Mouse (Mus musculus) neural tube, embryonic 12.5 days (tissue): ENCODE measurements around the gene Slc1a3. TPM values are rescaled to one million over a fixed set of nuclear protein-coding genes. Genes with fewer than 3 reads are reported as not detected.

ENCODE experiments used
- ATAC-seq: fragments of 200-750 bp; cut with Nextera tagmentation; 2 replicates; pipeline ENCODE4 v1.8.0; 2017; ENCODE audit warnings: low read depth, mild to moderate bottlenecking, moderate TSS enrichment, moderate library complexity; ENCODE audit not compliant: low FRiP score
- H3K27ac ChIP-seq: fragments of 300-500 bp; sonication (generic); 2 replicates; pipeline ENCODE4 v1.5.1; 2016
- H3K27me3 ChIP-seq: fragments of 300-500 bp; sonication (generic); replicated peaks from 2 replicates; pipeline ENCODE4 v1.6.1; 2016; ENCODE audit warnings: mild to moderate bottlenecking
- H3K36me3 ChIP-seq: fragments of 300-500 bp; sonication (generic); 2 replicates; pipeline ENCODE4 v1.6.1; 2016; ENCODE audit warnings: mild to moderate bottlenecking
- H3K4me1 ChIP-seq: fragments of 300-500 bp; sonication (generic); 2 replicates; pipeline ENCODE4 v1.6.1; 2016
- H3K4me2 ChIP-seq: fragments of 300-500 bp; sonication (generic); replicated peaks from 2 replicates; pipeline ENCODE4 v1.6.1; 2016; ENCODE audit warnings: mild to moderate bottlenecking
- H3K4me3 ChIP-seq: fragments of 300-500 bp; sonication (generic); 2 replicates; pipeline ENCODE4 v1.5.1; 2016
- H3K9ac ChIP-seq: fragments of 300-500 bp; sonication (generic); 2 replicates; pipeline ENCODE4 v1.6.1; 2016; ENCODE audit warnings: mild to moderate bottlenecking
- H3K9me3 ChIP-seq: fragments of 300-500 bp; sonication (generic); 2 replicates; pipeline ENCODE4 v1.6.1; 2016; ENCODE audit warnings: mild to moderate bottlenecking
- WGBS: fragments of 180-500 bp; shearing (Covaris S2); methylation state at CpG from one replicate; pipeline ENCODE4 v1.1.7; 2016; 5-methylcytosine and 5-hydroxymethylcytosine counted together
- polyA plus RNA-seq: library from polyadenylated mRNA; unstranded; fragments of >200 nt; fragmentation: Nextera tagmentation; extraction: Ambion mirVana; gene quantifications from 2 replicates; pipeline ENCODE4 v1.2.1, GENCODE M21; 2016

Gene Slc1a3
- polyA plus RNA-seq, 1 experiment from 2014 or later, result 85.3 TPM

- Histone ChIP-seq H3K9ac (no peak overlapping the region), H3K27me3 (no peaks in the 10 kb centered on the region), H3K4me1 (peaks cover 5% of the 10 kb centered on the region; the same call in 1 of the 2 replicates), H3K4me2 (no peak overlapping the region), H3K9me3 (no peaks in the 10 kb centered on the region), H3K4me3 (no peak overlapping the region), H3K36me3 (peaks cover 16% of the 10 kb centered on the region; the same call in 1 of the 2 replicates), H3K27ac (no peak overlapping the region)
- WGBS, result 71% methylated on average over 2 of the region's 2 CpGs
- ATAC-seq, result no peak
Observed at GRCm38 (mm10) chr15:8639856-8640255, 70.7 kb downstream of the Slc1a3 start.

GRCm38 (mm10) chr15:8638568-8639325 lies 71.8 kb downstream of the Slc1a3 start:
- Histone ChIP-seq H3K4me1 (no peaks in the 10 kb centered on the region), H3K36me3 (peaks cover 16% of the 10 kb centered on the region; the same call in 1 of the 2 replicates), H3K4me3 (no peak overlapping the region), H3K9me3 (no peaks in the 10 kb centered on the region), H3K27me3 (no peaks in the 10 kb centered on the region), H3K9ac (no peak overlapping the region), H3K4me2 (no peak overlapping the region), H3K27ac (no peak overlapping the region)
- 89% methylated on average over 15 of the region's 15 CpGs for WGBS
- ATAC-seq, result no peak

GRCm38 (mm10) chr15:8637283-8637682 lies 73.3 kb downstream of the Slc1a3 start:
- Histone ChIP-seq H3K9ac (no peak overlapping the region), H3K9me3 (no peaks in the 10 kb centered on the region), H3K4me1 (peaks cover 4% of the 10 kb centered on the region; the same call in 1 of the 2 replicates), H3K4me2 (no peak overlapping the region), H3K36me3 (peaks cover 13% of the 10 kb centered on the region; the same call in 1 of the 2 replicates), H3K27me3 (no peaks in the 10 kb centered on the region), H3K4me3 (no peak overlapping the region), H3K27ac (no peak overlapping the region)
- no peak for ATAC-seq
- WGBS, result 86% methylated on average over 2 of the region's 2 CpGs

- Histone ChIP-seq H3K4me3 (no peak overlapping the region), H3K27me3 (no peaks in the 10 kb centered on the region), H3K4me2 (no peak overlapping the region), H3K4me1 (peaks cover 9% of the 10 kb centered on the region; the same call in 1 of the 2 replicates), H3K9ac (no peak overlapping the region), H3K36me3 (peaks cover 9% of the 10 kb centered on the region; the same call in 1 of the 2 replicates), H3K27ac (no peak overlapping the region), H3K9me3 (no peaks in the 10 kb centered on the region)
- ATAC-seq, result no peak
- WGBS, result 93% methylated on average over 15 of the region's 15 CpGs
Observed at GRCm38 (mm10) chr15:8635974-8636373, 74.6 kb downstream of the Slc1a3 start.

- H3K4me1 ChIP-seq, result peaks cover 9% of the 10 kb centered on the region; the same call in 1 of the 2 replicates
- ATAC-seq, result no peak
- 93% methylated on average over 4 of the region's 4 CpGs for WGBS
- peaks cover 9% of the 10 kb centered on the region; the same call in 1 of the 2 replicates for H3K36me3 ChIP-seq
- H3K27me3 ChIP-seq, result no peaks in the 10 kb centered on the region
- H3K9me3 ChIP-seq, result no peaks in the 10 kb centered on the region
- no peak overlapping the region for H3K4me3 ChIP-seq
- no peak overlapping the region for H3K27ac ChIP-seq
- no peak overlapping the region for H3K9ac ChIP-seq
- no peak overlapping the region for H3K4me2 ChIP-seq
Observed at GRCm38 (mm10) chr15:8634807-8635206, 75.8 kb downstream of the Slc1a3 start.

GRCm38 (mm10) chr15:8634355-8634754 lies 76.2 kb downstream of the Slc1a3 start:
- H3K4me2 ChIP-seq, result no peak overlapping the region
- H3K9me3 ChIP-seq, result no peaks in the 10 kb centered on the region
- H3K4me3 ChIP-seq, result no peak overlapping the region
- no peak overlapping the region for H3K27ac ChIP-seq
- WGBS, result 73% methylated on average over 3 of the region's 3 CpGs
- peaks cover 9% of the 10 kb centered on the region; the same call in 1 of the 2 replicates for H3K4me1 ChIP-seq
- H3K36me3 ChIP-seq, result peaks cover 9% of the 10 kb centered on the region; the same call in 1 of the 2 replicates
- no peak for ATAC-seq
- no peaks in the 10 kb centered on the region for H3K27me3 ChIP-seq
- H3K9ac ChIP-seq, result no peak overlapping the region

- H3K9ac ChIP-seq, result no peak overlapping the region
- H3K36me3 ChIP-seq, result peaks cover 4% of the 10 kb centered on the region; the same call in 1 of the 2 replicates
- H3K4me1 ChIP-seq, result peaks cover 9% of the 10 kb centered on the region; the same call in 1 of the 2 replicates
- no peak overlapping the region for H3K4me2 ChIP-seq
- ATAC-seq, result no peak
- no peak overlapping the region for H3K4me3 ChIP-seq
- no peaks in the 10 kb centered on the region for H3K9me3 ChIP-seq
- H3K27me3 ChIP-seq, result no peaks in the 10 kb centered on the region
- no peak overlapping the region for H3K27ac ChIP-seq
- WGBS, result 64% methylated on average over 6 of the region's 6 CpGs
Observed at GRCm38 (mm10) chr15:8633375-8633774, 77.2 kb downstream of the Slc1a3 start.

GRCm38 (mm10) chr15:8632361-8632760 lies 78.2 kb downstream of the Slc1a3 start:
- Histone ChIP-seq H3K9me3 (no peaks in the 10 kb centered on the region), H3K9ac (no peak overlapping the region), H3K4me1 (peaks cover 11% of the 10 kb centered on the region; the same call in 1 of the 2 replicates), H3K36me3 (no peaks in the 10 kb centered on the region), H3K4me3 (no peak overlapping the region), H3K27me3 (0 out of 2 replicates have a peak, but pooled peaks cover 3% of the 10 kb centered on the region), H3K4me2 (no peak overlapping the region), H3K27ac (no peak overlapping the region)
- ATAC-seq, result peak; percentile 23; the same call in 1 of the 2 replicates
- 11% methylated on average over 10 of the region's 10 CpGs for WGBS

- under 1% methylated on average over 13 of the region's 13 CpGs for WGBS
- ATAC-seq, result peak; percentile 93
Observed at GRCm38 (mm10) chr15:8629317-8629831, 81.2 kb downstream of the Slc1a3 start.

GRCm38 (mm10) chr15:8628150-8628549 lies 82.4 kb downstream of the Slc1a3 start:
- no peaks in the 10 kb centered on the region for H3K36me3 ChIP-seq
- no peak overlapping the region for H3K9ac ChIP-seq
- H3K4me2 ChIP-seq, result no peak overlapping the region
- 0 out of 2 replicates have a peak, but pooled peaks cover 3% of the 10 kb centered on the region for H3K27me3 ChIP-seq
- no peak overlapping the region for H3K27ac ChIP-seq
- H3K4me1 ChIP-seq, result peaks cover 14% of the 10 kb centered on the region; the same call in 1 of the 2 replicates
- no peaks in the 10 kb centered on the region for H3K9me3 ChIP-seq
- H3K4me3 ChIP-seq, result no peak overlapping the region
- WGBS, result 80% methylated on average over 8 of the region's 8 CpGs
- ATAC-seq, result no peak

More at GRCm38 (mm10) chr15:8629317-8629831, 81.2 kb downstream of the Slc1a3 start:
- 0 out of 2 replicates have a peak, but pooled peaks cover 3% of the 10 kb centered on the region for H3K27me3 ChIP-seq
- no peaks in the 10 kb centered on the region for H3K36me3 ChIP-seq
- H3K9ac ChIP-seq, result peak overlapping the region; percentile 57
- H3K27ac ChIP-seq, result 0 out of 2 replicates have a peak overlapping the region, but pooled peaks have one; percentile 21
- peak overlapping the region; percentile 72 for H3K4me2 ChIP-seq
- peak overlapping the region; percentile 35 for H3K4me3 ChIP-seq
- H3K4me1 ChIP-seq, result peaks cover 14% of the 10 kb centered on the region; the same call in 1 of the 2 replicates
- H3K9me3 ChIP-seq, result no peaks in the 10 kb centered on the region

GRCm38 (mm10) chr15:8627097-8627537 lies 83.4 kb downstream of the Slc1a3 start:
- H3K9ac ChIP-seq, result no peak overlapping the region
- 4% methylated on average over 15 of the region's 15 CpGs for WGBS
- H3K9me3 ChIP-seq, result no peaks in the 10 kb centered on the region
- H3K4me2 ChIP-seq, result peak overlapping the region; percentile 66
- 0 out of 2 replicates have a peak, but pooled peaks cover 3% of the 10 kb centered on the region for H3K27me3 ChIP-seq
- H3K36me3 ChIP-seq, result no peaks in the 10 kb centered on the region
- no peak overlapping the region for H3K27ac ChIP-seq
- H3K4me3 ChIP-seq, result peak overlapping the region; percentile 26; the same call in 1 of the 2 replicates
- no peak for ATAC-seq
- H3K4me1 ChIP-seq, result 0 out of 2 replicates have a peak, but pooled peaks cover 8% of the 10 kb centered on the region

- no peaks in the 10 kb centered on the region for H3K36me3 ChIP-seq
- H3K4me1 ChIP-seq, result 0 out of 2 replicates have a peak, but pooled peaks cover 4% of the 10 kb centered on the region
- H3K4me3 ChIP-seq, result no peak overlapping the region
- no peak for ATAC-seq
- no peak overlapping the region for H3K27ac ChIP-seq
- H3K27me3 ChIP-seq, result 0 out of 2 replicates have a peak, but pooled peaks cover 3% of the 10 kb centered on the region
- H3K9me3 ChIP-seq, result no peaks in the 10 kb centered on the region
- H3K9ac ChIP-seq, result no peak overlapping the region
- H3K4me2 ChIP-seq, result no peak overlapping the region
- 57% methylated on average over 7 of the region's 7 CpGs for WGBS
Observed at GRCm38 (mm10) chr15:8625370-8625769, 85.2 kb downstream of the Slc1a3 start.
